Mouse (Mus musculus) heart, adult 9 months (tissue): ENCODE data around the gene Il10rb.

ENCODE experiments used
- DNase-seq, 2 experiments: peaks; one replicate each; pipeline ENCODE4 v3.0.0; 2022; ENCODE audit warnings: low spot score in 2 of 2

Il10rb gene

DNA sequence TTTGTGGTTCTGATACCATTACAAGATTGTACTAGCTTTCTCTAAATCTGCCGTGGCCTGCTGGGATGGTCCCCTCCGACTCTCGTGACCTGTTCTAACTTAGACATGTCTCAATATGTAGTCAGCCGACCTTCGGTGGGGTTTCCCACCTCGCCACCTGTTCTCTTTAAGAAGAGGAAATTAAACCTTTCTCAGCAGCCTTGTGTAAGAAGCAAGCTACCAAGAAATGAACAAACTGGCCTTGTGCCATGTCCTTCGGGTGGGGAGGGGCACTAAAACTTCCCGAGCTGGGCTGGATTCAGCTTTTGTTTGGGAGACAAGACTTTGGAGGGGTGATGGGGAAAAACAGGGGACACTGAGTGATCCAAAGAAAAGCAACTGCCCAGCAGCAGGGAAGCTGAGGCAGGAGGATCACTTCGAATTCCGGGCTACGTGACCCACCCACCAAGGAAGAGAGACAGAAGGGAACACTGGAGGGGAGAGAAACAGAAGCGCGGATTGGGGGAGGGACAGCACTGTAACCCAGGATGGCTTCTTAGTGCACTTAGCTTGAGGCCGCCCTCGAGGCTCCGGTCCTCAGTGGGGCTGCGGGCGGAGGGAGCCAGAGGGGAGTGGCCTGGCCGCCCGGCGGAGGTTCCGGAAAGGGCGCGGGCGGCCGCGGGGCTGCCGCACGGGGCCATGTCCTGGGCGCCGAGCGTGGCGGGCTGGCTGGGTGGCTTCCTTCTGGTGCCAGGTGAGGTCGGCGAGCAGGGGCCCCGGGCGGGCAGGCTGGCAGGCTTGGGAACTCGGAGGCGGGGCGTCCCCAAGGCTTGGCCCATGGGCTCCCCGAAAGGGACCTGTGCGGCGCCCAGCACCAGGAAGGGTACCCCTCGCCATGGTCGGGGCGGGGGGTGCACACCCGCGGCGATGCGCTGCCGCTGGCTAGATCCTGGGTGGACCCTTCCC is at the start of gene Il10rb:
Gene Il10rb (plus strand): TSS at position 525 of the 945 bp plus-strand sequence.
- peak; percentile 88 for DNase-seq

DNA sequence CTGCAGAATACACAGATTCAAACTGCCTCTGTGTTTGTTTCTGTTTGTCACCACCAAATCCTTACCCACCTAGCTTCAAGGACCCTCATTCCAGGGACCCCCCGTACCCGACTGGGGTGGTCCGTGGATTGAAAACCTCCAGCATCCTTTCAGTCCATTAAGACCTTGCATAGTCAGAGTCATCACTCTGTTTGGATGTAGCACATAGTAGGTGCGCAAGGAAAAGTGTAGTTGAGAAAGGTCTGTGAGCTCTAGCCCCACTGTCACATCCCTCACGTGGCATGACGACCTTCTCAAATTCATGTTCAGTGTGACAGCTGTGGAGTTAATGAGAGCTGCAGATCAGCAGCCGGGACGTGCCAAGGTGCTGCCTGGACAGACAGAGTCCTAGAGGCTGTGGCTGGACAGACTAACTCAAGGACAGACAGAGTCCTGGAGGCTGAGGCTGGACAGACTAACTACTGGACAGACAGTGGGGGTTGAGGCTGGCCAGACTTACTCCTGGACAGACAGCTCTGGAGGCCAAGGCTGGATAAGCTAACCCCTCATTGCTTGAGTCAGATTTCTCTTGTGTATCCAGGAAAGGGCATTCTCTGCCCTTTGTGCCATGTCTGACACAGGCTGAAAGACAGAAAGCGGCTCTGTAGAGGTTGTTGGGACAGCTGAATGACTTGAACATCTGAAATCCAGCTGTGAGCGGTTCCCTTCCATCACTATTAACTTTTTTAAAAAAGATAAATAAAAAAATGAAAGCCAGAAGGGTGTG is 49.0 kb upstream of the Il10rb start:
- DNase-seq, result no peak

GRCm38 (mm10) chr16:91357526-91357900 is 48.5 kb upstream of the Il10rb start:
- DNase-seq, result no peak

GRCm38 (mm10) chr16:91358555-91358954 is 47.4 kb upstream of the Il10rb start:
- peak; percentile 59 to 72 for DNase-seq

DNA sequence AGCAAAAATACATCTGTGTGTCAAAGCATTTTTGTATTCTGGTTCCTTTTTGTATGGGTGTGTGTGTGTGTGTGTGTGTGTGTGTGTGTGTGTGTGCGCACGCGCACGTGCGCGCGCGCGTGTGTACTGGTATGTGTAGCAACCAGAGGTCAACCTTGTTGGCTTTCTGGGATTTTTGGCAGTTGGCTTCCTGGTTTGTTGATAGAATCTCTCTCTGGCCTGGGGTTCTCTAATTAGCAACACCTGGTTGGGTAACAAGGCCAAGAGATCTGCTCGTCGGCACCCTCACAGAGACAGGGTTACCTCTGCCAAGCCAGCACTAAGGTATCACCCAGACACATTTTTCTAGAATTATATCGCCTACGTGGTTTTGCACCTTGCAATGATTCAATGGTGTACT is 46.4 kb upstream of the Il10rb start:
- no peak for DNase-seq

GRCm38 (mm10) chr16:91360162-91360561 is 45.8 kb upstream of the Il10rb start:
- DNase-seq, result no peak

DNA sequence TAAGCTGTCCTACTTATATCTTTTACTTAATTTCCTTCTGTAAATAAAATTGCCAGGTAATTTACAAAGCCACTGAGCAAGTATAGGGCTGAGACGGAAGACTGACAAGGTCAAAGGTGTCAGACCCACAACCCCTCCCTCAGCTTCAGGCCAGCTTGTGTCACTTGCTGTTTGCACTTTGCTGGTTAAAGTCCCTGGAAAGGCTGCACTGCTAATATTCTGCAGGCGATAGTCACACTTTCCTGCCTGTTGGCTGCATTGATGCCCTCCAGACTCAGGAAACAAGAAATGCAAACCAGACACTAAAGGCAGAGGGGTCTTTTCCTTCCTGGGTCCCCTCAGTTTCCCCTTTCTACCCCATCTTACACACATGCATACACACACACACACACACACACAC is 44.0 kb upstream of the Il10rb start:
- no peak for DNase-seq

DNA sequence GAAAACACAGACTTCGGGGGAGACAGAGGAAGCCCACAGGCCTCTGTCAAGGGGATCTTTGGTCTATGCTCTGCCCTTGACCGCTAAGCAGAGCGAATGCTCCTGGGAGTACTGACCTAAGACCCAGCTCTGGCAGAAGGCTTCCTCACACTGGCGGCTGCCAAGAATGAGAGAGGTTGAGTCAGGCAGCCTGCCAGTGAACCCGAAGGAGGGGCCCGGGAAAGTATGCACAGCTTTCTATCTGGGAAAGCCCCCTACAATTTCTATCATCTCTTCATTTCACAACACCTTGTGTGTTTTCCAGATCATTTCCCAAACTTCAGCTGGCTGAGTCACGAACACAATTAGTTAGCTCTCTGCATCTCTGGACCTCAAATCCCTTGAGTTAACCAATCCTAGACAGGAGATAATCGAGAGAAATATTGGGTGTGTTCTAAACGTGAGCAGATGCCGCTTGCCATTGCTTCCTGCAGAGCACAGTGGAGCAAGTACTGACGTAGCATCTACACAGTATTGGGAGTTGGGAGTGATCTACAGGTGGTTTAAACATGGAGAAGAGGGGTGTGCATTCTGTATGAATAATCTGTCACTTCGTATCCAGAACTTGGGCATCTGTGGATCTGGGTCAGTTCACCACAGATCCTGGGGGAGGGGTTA is 43.2 kb upstream of the Il10rb start:
- peak; percentile 79 to 86 for DNase-seq

GRCm38 (mm10) chr16:91363483-91363882 is 42.5 kb upstream of the Il10rb start:
- peak; percentile 91 to 93 for DNase-seq

GRCm38 (mm10) chr16:91366567-91366966 is 39.4 kb upstream of the Il10rb start:
- DNase-seq, result no peak

DNA sequence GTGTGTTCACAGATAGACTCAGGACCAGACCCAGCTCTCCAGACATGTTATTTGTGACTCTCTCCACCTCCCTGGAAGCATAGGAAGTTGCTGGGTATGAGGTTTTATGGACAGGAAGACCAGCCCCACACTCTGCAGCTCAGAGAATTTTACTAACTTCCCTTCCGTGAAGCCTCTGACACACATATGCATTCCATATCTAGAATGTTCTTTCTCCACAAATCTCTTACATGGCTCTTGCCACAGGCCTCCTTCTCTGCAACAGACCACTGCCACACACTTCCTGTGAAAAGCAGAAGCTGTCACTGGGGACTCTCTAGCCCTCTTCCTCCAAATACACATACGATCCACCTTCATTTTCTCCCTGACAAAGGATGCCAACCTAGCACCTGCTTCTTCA is 38.9 kb upstream of the Il10rb start:
- DNase-seq, result no peak

DNA sequence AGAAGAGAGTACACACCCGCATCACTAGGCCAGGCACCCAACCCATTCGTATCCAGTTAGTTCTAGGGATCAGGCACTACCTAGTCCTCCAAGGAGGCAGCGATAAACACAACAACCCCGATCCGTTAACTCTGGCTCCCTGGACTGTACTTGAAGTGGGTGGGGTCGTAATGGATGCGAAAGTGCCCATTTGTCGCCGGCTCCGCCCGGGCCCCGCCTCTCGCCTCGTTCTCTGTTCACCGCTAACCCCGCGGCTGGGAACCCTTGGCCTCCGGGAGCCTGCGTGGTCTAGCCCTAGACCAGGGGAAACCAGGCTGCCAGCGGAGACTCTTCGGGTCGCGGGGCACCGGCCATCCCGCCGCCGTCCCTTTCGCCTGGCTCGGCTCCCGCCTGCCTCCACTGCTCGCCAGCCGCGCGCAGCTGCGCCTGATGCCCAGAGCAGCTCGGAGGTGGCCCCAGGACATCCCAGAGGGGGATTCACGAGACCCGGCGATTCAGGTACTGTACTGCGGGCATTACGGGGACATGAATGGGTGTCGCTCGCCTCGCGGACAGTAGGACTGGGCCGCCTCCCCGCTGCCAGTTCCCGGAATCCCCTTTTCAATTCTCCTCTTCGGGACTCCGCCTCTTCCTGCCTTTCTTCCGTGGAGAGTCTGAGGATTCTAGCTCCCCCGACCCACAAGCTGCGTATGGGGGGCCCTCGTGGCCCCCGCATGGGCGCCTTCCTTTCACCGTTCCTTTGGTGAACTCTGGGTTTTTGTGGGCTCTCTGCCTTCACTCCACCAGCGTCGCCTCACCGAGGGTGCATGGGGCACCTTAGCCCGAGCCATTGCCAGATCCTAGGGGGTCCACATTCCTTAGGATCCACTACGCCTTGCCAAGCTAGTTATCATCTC is 33.1 kb upstream of the Il10rb start, which contains the start of gene Ifnar2:
Gene Ifnar2 (plus strand): TSS at position 207 of the 896 bp plus-strand sequence.
- peak; percentile 86 to 88 for DNase-seq

- DNase-seq, result no peak
Observed at GRCm38 (mm10) chr16:91373473-91374252, 32.3 kb upstream of the Il10rb start.

- DNase-seq, result no peak
Observed at GRCm38 (mm10) chr16:91374253-91374634, 31.7 kb upstream of the Il10rb start.

DNA sequence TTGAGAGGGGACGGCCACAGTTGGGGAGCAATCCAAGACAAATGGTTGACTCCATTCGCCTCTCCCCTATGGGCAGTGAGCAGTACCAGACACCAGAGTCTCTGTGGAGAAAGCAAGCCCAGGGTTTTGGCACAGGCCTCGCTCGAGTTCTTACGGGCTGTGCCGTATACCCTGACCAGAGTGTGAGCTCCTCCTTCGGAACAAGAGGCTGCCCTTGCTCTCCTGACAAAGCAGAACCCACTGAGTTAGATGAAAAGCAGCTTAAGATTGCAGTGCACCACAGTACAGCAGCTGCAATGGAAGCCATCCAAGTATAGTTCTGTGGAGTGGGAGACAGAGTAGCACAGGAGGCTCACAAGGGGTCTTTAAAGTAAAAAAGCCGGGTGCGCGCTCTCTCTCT is 29.3 kb upstream of the Il10rb start:
- DNase-seq, result no peak

GRCm38 (mm10) chr16:91378431-91378986 is 27.5 kb upstream of the Il10rb start:
- no peak for DNase-seq

GRCm38 (mm10) chr16:91378991-91379390 is 27.0 kb upstream of the Il10rb start:
- no peak for DNase-seq

GRCm38 (mm10) chr16:91379412-91379811 is 26.6 kb upstream of the Il10rb start:
- DNase-seq, result no peak

DNA sequence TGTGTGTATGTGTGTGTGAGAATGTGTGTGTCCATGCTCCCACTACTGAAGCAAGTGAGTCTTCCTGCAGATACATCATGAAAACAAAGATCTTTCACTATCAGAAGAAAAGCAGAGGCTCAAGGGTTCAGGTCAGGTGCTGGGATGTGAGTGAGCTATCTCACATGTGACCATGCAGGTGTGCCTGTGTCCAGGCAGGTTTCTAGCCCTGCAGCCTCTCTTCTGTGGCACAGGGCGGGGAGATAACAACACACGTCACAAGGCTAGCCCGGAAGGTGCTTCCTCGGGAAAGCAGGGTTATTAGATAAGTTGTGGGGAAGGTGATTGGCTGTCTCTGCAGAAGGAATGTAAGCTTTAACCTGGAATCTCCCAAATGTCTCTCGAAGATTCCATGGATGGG is 25.8 kb upstream of the Il10rb start:
- DNase-seq, result no peak

- DNase-seq, result no peak
Observed at GRCm38 (mm10) chr16:91381606-91382005, 24.4 kb upstream of the Il10rb start.
